Mouse (Mus musculus): Measurements from ENCODE around the gene Kif23. TPM values are rescaled to one million over a fixed set of nuclear protein-coding genes. Genes with fewer than 3 reads are reported as not detected.

Gene Kif23
- polyA plus RNA-seq, 1 experiment, result 90.6 TPM

- no peak overlapping the region for H3K4me3 ChIP-seq (replicated peaks; ENCODE audit: control insufficient read depth, low read depth, low read length)
- TF ChIP-seq CTCF (IDR thresholded peaks at IDR 0.05; ENCODE audit: control insufficient read depth, insufficient read depth, low read length), result no peak
- no peak for TF ChIP-seq POLR2A (IDR thresholded peaks at IDR 0.05; ENCODE audit: borderline replicate concordance, control insufficient read depth, low read depth, low read length)
- no peak overlapping the region for H3K27ac ChIP-seq (ENCODE audit: control insufficient read depth, insufficient read depth, low read depth, low read length, poor library complexity)
- WGBS, result 60% methylated on average over 8 of the region's 8 CpGs
- H3K4me1 ChIP-seq (ENCODE audit: control insufficient read depth, insufficient read depth, low read length), result no peaks in the 10 kb centered on the region
Observed at GRCm38 (mm10) chr9:61872246-61872941, 74.2 kb downstream of the Kif23 start.

DNA sequence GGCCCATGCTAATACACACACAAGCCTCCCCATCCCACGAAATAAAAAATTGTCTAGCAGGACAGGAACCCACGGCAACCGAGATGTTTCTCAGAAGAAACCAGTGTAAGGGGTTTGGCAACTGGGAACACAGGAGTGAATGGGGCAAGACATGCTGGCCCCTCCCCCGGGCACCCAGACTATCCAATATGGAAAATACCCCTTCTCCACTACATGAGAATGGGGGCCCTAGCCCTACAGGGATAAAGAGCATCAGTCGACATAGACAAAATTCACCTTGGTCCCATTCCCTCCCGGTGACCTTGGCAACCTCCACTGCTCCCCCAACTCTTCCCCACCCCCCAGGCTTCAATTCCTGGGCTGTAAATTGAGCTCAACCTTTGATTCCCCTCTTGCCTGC is 74.7 kb downstream of the Kif23 start:
- 77% methylated on average over 6 of the region's 6 CpGs for WGBS
- H3K4me1 ChIP-seq (ENCODE audit: control insufficient read depth, insufficient read depth, low read length), result no peaks in the 10 kb centered on the region
- no peak overlapping the region for H3K4me3 ChIP-seq (replicated peaks; ENCODE audit: control insufficient read depth, low read depth, low read length)
- TF ChIP-seq CTCF (IDR thresholded peaks at IDR 0.05; ENCODE audit: control insufficient read depth, insufficient read depth, low read length) (no peak), POLR2A (IDR thresholded peaks at IDR 0.05; ENCODE audit: borderline replicate concordance, control insufficient read depth, low read depth, low read length) (no peak)
- no peak overlapping the region for H3K27ac ChIP-seq (ENCODE audit: control insufficient read depth, insufficient read depth, low read depth, low read length, poor library complexity)

GRCm38 (mm10) chr9:61867659-61868058 is 78.9 kb downstream of the Kif23 start:
- Histone ChIP-seq H3K4me3 (replicated peaks; ENCODE audit: control insufficient read depth, low read depth, low read length) (no peak overlapping the region), H3K4me1 (ENCODE audit: control insufficient read depth, insufficient read depth, low read length) (no peaks in the 10 kb centered on the region), H3K27ac (ENCODE audit: control insufficient read depth, insufficient read depth, low read depth, low read length, poor library complexity) (no peak overlapping the region)
- TF ChIP-seq POLR2A (IDR thresholded peaks at IDR 0.05; ENCODE audit: borderline replicate concordance, control insufficient read depth, low read depth, low read length) (no peak), CTCF (IDR thresholded peaks at IDR 0.05; ENCODE audit: control insufficient read depth, insufficient read depth, low read length) (no peak)
- 84% methylated on average over 11 of the region's 11 CpGs for whole genome bisulfite sequencing

Other genes starting within 250 kb of the Kif23 start
- gene Rplp1, start 32.2 kb downstream of the Kif23 start, polyA plus RNA-seq (2011; ENCODE audit: insufficient read depth, insufficient read length, low replicate concordance, missing spikeins), result 4,657 and 4,712 TPM in 2 replicates
- 0.36 TPM in 1 of 2 replicates, not detected in the other for gene Paqr5, start 80.1 kb upstream of the Kif23 start, polyA plus RNA-seq (2011; ENCODE audit: insufficient read depth, insufficient read length, low replicate concordance, missing spikeins)
- gene Glce, start 175.9 kb upstream of the Kif23 start, polyA plus RNA-seq (2011; ENCODE audit: insufficient read depth, insufficient read length, low replicate concordance, missing spikeins), result 1.4 and 4.2 TPM in 2 replicates

Data from bone marrow, adult 2 months (tissue).